Mouse (Mus musculus) CD4-positive, CD25-positive, alpha-beta regulatory T cell, adult 4 months (primary cell): ENCODE measurements around the gene Atp6v0e. TPM values are rescaled to one million over a fixed set of nuclear protein-coding genes. Genes with fewer than 3 reads are reported as not detected.

ENCODE experiments used
- ATAC-seq: one replicate; pipeline ENCODE4 v1.8.0; 2017
- polyA plus RNA-seq, 2 experiments: library from polyadenylated mRNA; unstranded; fragments of 100-300 nt; shearing (Covaris generic); gene quantifications; one replicate each; pipeline ENCODE4 v1.2.1; 2017

Atp6v0e gene
- 100 to 1,000 TPM; 354 to 386 TPM for polyA plus RNA-seq

DNA sequence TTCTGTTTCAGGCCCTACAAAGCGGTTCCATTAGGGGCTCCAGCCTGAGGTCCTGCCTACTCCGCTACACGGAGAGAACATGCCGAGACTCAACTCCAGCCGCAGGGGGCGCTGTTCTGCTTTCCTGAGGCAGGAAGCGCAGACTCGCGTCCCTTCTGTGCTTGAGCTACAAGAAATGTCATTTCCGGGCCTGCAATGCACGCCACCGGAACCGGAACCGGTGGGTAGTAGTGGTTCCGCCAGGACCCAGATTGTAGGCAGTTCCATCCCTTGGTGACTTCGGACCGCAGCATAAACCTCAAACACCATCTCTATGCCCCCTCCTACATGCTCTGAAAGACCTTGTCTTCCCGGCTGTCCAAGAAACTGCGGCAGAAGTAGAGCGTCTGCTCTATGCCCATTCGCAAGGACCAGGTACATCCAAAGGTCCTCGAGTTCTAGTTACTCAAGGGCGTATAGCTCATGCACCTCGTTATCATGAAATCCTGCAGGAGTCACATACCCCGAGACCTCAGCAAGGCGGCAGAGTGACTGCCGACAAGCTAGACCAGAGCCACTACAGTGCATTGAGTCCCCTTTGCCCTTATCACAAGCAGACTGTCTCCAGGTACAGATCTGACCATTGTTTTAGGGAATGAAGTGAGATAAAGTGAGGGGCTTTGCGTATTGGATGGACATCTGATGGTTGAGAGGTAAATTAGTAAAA, at the start of gene Atp6v0e:
Gene Atp6v0e (plus strand): TSS at position 254 of the 706 bp plus-strand sequence.
- peak; percentile 98 for ATAC-seq

DNA sequence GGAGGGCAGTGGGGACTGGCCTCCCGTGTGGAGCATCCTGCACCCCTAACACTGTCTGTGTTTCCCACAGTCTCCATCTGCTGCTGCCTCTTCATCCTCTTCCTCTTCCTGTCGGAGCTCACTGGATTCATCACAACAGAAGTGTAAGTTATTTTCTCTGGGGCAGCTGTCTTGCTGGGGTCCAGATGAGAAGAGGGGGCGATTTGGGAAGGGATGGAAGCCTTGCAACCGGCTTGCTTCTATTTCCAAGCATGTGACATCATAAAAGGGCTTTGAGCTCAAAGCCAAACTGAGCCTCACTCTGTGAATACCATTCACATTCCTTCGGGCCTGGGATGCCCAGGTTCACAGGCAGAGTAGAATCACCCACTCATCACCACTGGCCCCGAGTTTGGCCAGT, 48.7 kb upstream of the Atp6v0e start:
- ATAC-seq, result no peak

DNA sequence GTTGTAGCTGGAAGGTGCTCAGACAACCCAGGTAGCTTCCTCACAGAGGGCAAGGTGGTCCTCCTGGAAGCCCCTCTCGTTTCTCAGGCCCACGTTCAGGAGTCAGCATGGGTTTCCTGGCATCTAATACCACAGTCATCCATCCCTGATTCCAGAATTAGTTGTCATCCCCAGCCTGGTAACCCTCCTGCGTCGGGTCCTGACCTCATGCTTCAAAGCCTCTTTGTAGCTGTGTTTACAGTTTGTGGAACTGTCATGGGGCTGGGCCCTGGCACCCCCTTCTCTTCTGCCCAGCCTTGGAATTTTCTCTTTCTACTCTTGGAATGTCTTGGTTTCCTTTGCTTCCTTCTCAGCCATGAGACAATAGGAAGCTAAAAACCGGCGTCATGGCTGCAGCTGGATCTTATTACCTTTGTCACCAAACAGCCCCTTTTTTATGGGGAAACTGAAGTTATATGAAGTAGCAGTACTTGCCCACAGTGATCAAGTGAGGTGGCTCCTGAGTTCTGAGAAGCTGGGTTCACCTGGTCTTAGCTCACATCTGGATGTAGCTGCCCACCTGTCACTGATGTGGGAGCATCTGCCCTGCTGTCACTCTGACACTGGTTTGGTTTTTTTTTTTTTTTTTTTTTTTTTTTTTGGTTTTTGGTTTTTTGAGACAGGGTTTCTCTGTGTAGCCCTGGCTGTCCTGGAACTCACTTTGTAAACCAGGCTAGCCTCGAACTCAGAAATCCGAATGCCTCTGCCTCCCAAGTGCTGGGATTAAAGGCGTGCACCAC, 48.1 kb upstream of the Atp6v0e start:
- no peak for ATAC-seq

DNA sequence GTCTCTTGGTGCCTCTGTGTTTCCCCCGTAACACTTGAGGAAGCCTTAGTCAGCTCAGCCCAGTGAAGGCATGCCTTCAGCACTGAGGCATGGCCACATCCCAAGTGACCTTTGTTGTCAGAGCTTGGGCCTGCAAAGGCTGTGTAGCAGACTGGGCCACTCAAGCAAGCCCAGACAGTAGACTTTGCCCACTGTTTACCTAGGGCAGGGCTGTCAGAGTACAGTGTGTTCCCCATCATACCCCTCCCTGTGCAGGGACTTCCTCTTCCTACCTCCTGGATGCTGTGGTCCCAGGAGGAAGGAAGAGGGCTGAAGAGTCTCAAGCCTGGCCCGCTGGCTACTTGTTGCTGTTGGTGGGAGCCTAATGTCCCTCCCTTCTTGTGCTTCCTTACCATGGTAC, 46.3 kb upstream of the Atp6v0e start:
- ATAC-seq, result no peak

DNA sequence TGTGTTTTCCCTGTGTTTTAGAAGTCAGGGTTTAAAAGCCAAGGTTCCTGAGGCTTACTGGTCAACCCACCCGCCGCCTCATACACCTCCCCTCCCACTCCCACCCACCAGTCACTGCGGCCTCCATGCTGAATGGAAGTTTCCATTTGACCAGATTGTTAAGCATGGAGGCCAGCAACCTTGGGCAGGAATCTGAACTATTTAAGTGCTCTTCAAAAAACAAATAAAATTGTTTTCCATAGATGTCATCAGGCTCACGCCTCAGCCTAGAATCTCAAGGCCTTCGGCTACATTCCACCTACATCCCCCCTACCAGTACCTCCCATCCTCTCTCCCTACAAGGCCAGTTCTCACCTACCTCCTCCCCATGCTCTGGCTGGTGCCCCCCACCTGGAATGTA, 44.5 kb upstream of the Atp6v0e start:
- ATAC-seq, result no peak

DNA sequence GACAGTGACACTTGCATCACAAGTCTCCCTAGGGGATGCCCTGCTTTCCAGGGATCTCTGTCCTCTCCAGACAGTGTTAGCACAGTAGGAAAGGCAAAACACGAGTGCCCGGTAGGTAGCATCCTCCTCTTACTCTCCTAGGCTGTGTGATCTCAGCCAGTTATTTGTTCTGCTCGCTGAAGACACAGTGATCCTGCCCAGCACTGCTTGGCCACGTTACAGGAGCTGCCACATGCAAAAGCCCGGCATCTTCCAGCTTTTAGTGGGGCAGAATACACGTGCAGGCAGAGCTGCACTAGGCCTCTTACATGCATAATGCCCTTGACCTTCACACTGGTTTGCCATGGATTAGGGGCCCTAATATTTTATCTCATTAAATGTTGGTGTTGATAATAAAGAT, 43.5 kb upstream of the Atp6v0e start:
- no peak for ATAC-seq

DNA sequence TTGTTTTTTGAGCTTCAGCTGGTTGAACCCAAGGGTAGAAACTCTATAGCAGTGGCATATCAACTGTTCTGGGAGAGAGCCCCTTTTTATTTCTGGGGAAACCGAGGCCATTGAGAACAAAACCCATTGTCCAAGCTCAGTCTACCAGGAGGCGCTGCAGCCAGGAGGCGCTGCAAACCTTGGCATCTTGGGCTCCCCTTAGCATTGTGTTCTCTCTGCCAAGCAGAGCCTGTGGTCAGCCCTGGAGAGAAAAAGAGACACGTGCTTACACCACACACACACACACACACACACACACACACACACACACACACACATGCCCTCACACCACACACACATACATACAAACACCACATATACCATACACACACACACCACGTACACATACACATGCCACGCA, 42.7 kb upstream of the Atp6v0e start:
- no peak for ATAC-seq

DNA sequence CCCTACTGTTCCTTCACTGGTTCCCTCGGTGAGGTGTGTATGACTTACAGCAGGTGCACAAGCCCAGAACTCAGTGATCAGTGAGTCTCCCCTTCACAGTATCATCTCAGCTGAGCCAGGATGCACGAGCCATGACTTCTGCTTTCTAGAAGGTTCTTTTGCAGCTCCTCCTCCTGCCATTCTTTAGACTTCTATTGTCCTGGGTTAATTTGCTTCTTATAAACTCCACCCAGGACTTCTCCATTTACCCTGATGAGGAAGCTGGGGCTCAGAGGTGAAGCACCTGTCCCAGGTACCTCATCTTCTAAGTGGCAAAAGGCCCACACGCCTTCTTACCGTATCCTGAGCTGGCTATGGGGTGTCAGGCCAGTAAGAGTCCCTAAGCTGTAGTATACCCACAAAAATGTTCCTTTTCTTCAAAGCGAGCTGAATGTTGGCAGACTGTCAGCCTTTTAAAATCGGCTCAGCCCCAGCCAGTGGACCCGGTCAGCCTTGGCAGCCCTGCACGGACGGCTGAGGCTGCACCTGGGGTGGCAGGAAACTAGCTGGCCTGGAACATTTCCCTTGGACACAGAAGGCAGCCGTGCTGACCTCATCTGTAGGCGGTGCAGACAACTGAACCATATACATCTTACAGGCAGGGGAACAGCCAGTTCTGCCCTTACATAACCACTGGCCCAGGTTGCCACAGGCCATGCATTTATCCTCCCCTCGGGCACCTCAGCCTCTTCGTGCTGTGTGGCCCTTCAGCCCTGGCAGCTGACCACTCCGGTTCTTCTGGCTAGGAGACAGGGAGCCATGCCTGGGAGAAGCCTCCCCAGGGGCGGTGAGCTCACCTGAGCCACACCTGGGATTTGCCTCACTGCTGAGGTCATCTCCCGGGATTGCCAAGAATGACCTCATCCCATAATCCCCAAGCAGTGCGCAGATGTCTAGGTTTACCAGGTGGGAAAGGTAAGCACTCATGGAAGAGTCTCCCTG, 42.0 kb upstream of the Atp6v0e start:
- ATAC-seq, result no peak

DNA sequence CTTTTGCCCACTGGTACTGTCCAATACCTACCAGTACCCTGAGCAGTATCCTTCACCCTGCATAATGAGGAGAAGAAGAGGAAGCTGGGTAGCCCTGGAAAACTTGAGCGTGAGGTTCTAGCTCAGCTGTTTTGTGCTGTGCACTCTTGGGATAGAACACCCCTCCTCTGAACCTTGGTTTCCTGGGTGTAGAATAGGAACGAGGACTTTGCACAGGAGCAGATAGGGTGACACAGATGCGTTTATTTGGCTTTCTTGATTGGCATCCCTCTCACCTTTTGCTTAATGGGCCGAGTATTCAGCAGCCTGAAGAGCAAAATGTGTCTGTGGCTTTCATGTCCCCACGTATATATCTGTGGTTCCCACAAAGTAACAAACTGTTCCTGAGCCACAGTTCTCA, 41.1 kb upstream of the Atp6v0e start:
- no peak for ATAC-seq

DNA sequence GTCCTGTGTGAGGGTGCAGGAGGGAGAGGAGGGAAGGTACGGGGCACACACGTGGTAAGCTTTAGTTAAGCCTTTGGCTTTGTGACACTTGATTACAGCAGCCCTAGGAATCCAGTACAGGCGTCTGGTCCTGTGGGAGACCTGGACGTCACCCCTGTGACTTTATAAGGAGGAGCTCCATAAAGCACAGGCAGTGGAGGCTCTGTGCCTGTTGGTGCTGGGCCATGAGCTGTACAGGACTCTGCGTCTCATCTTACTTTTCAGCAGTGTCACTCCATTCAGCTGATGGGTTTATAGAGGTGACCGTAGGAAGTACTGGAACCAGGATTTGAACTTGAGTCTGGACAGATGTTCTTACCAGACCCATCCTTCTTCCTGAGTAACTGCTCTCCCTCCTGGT, 39.0 kb upstream of the Atp6v0e start:
- no peak for ATAC-seq

DNA sequence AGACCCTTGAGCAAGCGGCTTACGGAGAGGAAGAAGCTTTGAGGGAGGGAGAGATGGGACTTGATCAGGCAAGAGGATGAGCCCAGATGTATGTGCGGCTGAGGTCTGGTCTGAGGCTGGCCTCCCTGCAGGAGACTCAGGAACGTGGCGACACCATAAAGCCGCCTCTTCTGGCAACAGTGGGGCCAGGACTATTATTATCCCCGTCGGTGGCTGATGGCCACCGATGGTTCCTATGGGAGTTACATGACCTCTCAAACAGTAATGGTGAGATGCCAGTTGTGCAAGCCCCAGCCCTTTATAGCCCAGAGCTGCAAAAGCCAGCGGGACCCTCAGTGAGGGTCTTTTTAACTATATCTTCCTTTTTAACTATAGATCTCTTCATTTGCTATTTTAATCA, 38.0 kb upstream of the Atp6v0e start:
- no peak for ATAC-seq

DNA sequence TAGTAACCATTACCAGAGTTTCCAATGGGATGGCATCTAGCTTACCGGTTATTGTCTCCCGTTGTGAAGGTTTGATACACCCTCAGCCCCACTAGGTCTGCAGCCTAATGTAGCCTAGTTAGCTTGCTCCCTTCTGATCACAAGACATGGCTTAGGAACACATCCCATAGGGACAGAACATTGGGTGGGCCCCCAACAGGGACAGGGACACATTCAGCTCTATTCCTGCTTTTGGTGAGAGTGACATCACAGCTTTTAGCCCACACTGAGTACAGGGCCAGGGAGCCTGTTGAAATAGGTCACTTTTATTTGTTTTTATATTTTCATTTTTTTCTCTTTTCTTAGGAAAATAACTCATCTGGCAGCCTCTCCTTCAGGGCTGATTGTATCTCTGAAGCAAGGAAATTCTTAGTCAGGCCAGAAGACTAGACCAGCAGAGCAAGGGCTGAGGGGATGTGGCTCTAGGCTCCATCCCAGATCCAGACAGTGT, 37.5 kb upstream of the Atp6v0e start:
- ATAC-seq, result no peak

DNA sequence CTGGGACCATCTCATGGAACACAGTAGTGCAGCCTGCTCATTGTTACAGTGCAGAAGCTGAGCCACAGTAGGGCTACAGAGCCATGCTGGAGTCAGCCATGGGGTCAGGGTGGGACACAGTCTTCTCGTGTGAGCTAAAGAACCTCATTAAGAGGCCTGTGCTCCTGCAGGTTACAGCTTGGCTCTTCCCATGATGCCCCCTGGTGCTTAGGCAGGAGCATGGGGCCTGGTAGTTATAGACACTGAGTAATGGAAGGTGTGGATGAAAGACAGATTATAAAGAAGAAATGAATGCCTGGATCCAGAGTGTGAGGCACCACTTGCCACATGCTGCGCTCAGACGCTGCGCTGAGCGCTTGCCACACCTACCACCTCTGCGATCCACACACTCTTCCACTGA, 34.6 kb upstream of the Atp6v0e start:
- ATAC-seq, result no peak

DNA sequence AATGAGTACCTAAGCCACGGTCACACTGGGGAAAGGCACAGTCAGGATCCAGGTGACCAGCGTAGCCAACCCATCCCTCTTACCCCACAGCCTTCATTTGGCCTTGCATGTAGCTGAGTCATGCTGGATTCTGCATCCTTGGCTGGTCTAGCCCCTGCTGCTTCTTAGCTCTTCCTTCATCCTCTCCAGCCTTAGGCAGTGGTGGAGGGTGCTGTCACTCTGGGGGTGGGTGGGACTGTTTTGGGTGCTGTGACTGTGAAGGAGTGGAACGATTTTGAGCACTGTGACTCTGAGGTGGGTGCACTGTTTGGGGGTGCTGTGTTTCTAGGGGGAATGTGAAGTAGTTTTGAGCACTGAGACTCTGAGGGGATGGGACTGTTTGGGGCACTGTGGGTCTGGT, 34.1 kb upstream of the Atp6v0e start:
- ATAC-seq, result no peak

DNA sequence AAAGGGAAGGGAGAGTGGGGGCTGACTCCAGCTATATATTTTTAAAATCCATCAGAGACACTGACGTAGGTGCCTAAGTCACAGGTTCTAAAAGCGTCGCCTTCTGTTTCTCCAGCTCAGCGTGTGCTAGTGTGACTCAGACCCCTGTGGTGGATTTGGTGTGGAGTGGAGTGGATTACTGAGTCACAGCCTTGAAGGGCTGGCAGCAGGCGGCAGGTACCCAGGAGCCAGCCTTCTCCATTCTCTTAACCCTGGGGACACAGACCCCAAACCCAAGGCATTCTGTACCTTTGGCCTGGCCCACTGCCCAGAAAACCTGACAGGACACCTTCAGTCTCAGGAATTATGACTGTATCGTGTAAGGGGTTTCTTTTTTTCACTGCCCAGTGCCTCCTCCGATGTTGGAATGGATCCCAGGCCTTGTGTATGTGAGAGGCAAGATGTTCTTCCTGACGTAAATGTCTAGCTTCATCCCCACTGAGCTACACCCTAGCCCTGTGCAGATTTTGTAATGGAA, 31.2 kb upstream of the Atp6v0e start:
- ATAC-seq, result no peak

DNA sequence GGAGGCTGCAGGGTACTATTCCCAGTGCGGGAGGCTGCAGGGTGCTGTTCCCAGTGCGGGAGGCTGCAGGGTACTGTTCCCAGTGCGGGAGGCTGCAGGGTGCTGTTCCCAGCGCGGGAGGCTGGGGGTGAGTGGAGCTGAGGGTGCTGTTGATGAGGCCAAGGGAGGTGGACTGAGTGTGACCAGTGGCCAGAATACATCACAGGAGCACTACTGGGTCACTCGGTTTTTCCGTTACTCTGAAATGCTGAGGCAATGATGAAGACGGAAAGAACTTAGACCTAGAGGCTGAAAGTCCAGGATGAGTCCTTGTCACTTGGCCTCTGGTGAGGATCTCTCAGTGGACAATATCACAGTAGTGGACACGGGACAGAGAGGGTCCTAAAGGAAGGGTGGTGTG, 29.8 kb upstream of the Atp6v0e start:
- ATAC-seq, result no peak

DNA sequence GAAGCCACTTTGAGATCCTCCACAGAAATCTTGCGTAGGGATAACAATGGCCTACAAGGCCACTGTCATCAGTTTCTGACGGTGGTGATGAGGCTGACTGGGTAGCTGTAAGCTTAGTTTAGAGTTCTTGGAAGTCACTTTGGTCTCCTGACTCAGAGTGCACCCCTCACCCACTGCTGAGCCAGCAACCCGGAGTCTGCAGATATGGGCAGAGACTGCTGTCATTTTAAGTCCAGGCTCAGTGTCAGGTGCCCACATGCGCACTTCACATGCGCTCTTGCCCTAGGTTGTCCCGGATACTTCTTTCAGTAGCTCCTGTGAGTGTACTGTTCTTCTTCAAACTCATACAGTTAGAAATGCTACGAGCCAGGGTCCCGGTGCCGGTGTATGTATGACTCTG, 29.1 kb upstream of the Atp6v0e start:
- no peak for ATAC-seq

DNA sequence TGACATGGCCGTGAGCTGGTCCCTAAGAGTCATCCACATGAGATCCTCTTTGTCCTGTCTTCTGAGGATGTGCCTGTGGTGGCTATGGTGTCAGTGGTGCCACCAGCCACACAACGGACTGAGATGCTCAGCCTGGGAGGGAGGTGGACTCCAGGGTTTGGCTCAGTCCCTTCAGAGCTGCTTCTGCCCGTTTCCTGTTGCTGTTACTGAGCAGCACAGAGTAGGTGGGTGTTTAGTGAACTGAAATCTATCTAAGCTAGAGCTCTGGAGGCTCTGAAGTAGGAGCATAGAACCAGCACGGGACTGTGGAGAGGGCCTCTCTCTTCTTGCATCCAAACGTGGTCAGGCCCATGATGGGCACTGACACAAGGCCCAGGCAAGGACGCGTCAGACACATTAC, 28.5 kb upstream of the Atp6v0e start:
- ATAC-seq, result no peak

DNA sequence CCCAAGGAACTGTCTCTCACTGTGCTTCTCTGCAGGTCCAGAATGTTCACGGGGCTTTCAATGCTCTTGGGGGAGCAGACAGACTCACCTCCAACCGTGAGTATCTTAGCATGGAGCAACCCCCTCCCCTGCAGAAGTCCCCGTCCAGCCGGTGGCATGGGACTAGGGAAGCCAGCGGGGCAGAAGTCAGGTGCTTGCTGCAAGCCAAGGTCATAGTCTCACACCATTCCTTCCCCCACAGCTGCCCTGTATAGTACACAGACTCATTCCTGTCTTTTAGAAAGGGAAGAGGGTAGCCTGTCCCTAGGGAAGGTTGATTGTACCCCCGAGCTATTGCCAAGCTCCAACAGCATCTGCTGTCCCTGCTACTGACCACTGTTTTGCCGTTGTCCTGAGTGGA, 27.1 kb upstream of the Atp6v0e start:
- no peak for ATAC-seq

DNA sequence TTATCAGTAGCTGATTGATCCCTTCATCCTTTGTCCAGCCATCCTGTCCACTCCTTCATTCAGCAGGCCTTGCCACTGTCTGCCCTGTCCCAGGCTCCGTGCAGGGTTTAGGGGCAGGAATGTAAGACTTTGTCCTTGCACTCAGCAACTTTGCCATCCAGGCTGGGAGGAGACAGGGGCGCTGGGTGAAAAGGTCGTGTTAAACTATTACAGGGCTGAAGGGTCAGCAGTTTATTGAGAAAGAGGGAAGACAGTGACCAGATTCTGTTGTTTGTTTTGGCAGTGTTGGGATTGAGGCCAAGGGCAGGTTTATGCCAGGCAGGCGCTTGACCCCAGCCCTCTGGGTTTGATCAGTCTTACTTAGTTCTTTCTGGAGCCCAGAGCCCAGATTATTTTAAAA, 25.2 kb upstream of the Atp6v0e start:
- ATAC-seq, result no peak

DNA sequence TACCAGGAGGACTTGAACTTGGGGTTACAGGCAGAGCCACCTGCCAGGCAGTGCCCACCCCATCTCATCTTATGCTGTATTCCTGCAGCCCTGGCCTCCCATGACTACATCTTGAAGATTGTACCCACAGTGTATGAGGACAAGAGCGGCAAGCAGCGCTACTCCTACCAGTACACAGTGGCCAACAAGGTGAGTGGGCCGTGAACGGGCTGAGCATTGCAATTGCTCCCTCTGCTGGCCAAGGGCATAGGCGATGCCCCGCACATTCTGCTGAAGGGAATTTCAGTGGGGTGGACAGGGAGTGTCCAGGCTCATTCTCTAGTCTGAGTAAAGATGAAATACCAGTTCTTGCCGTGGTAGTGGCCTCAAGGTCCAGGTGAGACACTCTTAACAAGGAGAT, 24.4 kb upstream of the Atp6v0e start:
- ATAC-seq, result peak; percentile 79

DNA sequence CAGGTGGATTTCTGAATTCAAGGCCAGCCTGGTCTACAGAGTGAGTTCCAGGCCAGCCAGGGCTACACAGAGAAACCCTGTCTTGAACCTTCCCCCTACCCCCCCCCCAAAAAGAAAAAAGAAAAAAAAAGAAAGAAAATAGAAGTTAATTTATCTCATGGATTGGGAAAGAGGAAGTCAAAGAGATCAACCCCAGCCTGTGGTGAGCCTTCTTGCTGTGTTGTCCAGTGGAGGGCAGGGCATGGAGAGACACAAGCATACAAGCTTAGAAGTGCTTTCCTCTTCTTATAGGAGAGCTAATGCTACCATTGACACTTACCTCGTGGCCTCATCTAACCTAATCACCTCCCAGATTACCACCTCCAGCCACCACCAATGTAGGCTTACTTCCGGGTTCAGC, 23.2 kb upstream of the Atp6v0e start:
- no peak for ATAC-seq

DNA sequence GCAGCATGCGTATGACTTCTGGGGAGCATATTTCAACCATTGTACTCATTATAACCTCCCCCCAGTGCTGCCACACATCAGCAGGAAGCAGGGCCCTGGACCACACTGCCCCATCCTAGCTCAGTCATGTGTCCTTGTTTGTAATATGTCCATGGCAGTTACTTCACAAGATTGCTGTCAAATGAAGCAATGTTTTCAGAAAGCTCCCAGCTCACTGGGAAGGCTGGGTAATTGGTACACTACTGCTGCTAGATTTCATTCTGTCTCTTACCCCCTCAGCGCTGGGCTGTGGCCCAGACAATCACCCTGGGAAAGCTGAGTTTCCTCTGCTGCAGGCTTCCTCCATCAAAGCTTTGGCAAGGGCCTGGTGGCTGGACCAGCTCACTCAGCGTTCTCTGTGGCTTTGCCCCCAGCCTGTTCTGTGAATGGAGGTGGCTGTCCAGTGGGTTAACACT, 22.7 kb upstream of the Atp6v0e start:
- no peak for ATAC-seq
